Mouse (Mus musculus) forebrain, embryonic 15.5 days (tissue): ENCODE measurements around the gene Atp5b. TPM values are rescaled to one million over a fixed set of nuclear protein-coding genes. Genes with fewer than 3 reads are reported as not detected.

Experiments used
- ATAC-seq: fragments of 200-750 bp; cut with Nextera tagmentation; replicated peaks from 2 replicates; pipeline ENCODE4 v1.8.0; 2017; ENCODE audit warnings: mild to moderate bottlenecking, moderate TSS enrichment, moderate library complexity
- H3K27ac ChIP-seq: fragments of 300-500 bp; sonication (generic); replicated peaks from 2 replicates; pipeline ENCODE4 v1.5.1; 2015; ENCODE audit warnings: mild to moderate bottlenecking, inconsistent platforms
- H3K27me3 ChIP-seq: fragments of 300-500 bp; sonication (generic); 2 replicates; pipeline ENCODE4 v1.6.1; 2015; ENCODE audit warnings: inconsistent platforms
- H3K36me3 ChIP-seq: fragments of 300-500 bp; sonication (generic); 2 replicates; pipeline ENCODE4 v1.6.1; 2015; ENCODE audit warnings: mild to moderate bottlenecking, inconsistent platforms
- H3K4me1 ChIP-seq: fragments of 300-500 bp; sonication (generic); 2 replicates; pipeline ENCODE4 v1.6.1; 2015; ENCODE audit warnings: inconsistent platforms
- H3K4me2 ChIP-seq: fragments of 300-500 bp; sonication (generic); replicated peaks from 2 replicates; pipeline ENCODE4 v1.6.1; 2015; ENCODE audit warnings: mild to moderate bottlenecking, inconsistent platforms
- H3K4me3 ChIP-seq: fragments of 300-500 bp; sonication (generic); 2 replicates; pipeline ENCODE4 v1.5.1; 2015; ENCODE audit warnings: mild to moderate bottlenecking, inconsistent platforms
- H3K9ac ChIP-seq: fragments of 300-500 bp; sonication (generic); replicated peaks from 2 replicates; pipeline ENCODE4 v1.6.1; 2015; ENCODE audit warnings: mild to moderate bottlenecking, inconsistent platforms
- H3K9me3 ChIP-seq: fragments of 300-500 bp; sonication (generic); 2 replicates; pipeline ENCODE4 v1.6.1; 2016; ENCODE audit warnings: inconsistent platforms
- WGBS: fragments of 180-500 bp; shearing (Covaris S2); methylation state at CpG from one replicate; pipeline ENCODE4 v1.1.7; 2015; ENCODE audit warnings: mixed read lengths; 5-methylcytosine and 5-hydroxymethylcytosine counted together
- polyA plus RNA-seq: library from polyadenylated mRNA; unstranded; fragments of >200 nt; fragmentation: Nextera tagmentation; extraction: Ambion mirVana; gene quantifications from 2 replicates; pipeline ENCODE4 v1.2.1, GENCODE M21; 2015

The Atp5b gene
- polyA plus RNA-seq, 1 experiment from 2014 or later = 2,088 TPM

DNA sequence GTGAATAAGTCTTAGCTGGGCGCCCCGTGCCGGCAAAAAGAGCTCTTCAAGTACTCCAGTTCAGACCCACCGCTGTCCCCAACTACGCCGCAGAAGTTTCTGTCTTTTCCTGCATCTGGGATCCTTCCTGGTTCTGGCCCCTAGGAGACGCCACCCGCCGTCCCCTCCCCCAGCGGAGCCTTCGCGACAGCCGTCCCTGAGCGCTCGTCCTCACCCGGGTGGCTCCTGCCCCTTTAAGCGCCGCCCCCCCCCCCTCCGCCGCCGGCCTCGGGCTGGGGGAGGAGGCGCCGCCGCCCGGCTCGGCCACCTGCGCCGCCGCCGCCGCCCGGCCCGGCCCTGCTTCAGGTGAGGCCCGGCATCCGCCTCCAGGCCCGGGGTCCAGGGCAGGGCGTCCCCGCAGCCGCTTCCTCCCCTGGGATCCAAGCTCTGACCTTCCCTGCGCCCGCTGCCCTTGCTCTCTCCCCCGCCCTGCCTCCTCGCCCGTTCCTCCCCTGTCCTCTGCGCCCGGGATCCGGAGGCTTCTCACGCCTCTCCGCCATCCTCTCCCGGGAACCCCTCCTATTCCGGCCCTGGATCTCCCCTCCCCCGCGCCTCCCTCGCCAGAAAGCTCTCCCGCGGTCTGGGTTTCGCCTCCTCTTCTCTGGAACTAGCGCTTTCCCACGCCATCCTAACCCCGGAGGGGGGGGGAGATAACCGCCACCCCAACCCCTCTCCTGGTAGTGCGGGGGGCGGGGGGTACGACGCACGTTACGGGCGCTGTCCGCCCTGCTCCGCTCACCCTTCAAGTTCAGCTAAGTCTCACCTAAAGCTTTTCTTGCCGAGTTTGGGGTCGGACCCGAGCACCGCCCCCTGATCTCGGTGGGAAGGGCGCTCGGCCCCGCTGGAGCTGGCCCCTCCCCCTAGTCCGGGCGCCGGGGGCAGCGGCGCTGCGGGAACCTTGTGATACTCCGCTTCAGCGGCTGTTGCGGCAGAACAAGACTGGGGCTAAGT is 9.7 kb downstream of the Atp5b start:
- Histone ChIP-seq H3K36me3 (peaks cover 30% of the 10 kb centered on the region), H3K4me1 (peaks cover 50% of the 10 kb centered on the region), H3K9me3 (no peaks in the 10 kb centered on the region), H3K4me3 (peak overlapping the region; percentile 89), H3K9ac (peak overlapping the region; percentile 85), H3K27ac (peak overlapping the region; percentile 82), H3K4me2 (peak overlapping the region; percentile 94), H3K27me3 (no peaks in the 10 kb centered on the region)
- ATAC-seq = peak; percentile 47
- WGBS = under 1% methylated on average over 77 of the region's 88 CpGs

DNA sequence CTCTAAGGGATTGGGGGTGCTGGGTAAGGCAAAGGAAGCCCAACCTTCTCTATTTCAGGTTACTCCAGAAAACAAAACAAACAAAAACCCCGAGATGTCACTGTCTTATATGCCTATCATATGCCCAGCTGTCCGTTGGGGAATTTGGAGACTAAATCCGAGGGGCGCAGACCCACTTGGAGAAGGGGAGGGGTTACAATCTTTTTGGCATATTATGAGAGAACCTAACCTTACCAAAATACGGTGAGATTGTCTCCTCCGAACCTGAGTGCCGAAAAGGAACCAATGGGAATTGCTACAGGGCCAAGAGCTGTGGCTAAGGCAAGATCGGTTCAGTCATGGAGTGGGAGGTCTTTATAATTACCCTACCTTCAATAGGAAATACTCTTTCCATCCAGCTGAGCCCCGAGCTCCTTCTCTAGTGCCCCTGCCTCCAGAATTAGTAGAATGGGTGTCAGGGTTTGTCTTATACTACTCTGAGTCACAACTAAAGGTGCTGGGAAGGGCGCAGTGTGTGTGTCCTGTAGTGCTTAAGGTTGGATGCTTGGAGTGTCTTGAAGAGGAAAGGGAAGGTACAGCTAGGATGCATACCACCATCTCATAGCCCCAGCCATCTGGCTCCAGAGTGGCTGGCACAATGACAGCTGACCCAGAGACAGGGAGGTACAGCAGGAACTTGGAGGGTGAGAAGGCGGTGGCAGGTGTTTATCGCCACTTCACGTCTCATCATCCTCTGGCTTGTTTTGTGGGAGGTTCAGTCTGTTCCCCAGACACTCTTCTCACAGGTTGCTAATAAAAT is 10.6 kb downstream of the Atp5b start:
- Histone ChIP-seq H3K4me2 (peak overlapping the region; percentile 94), H3K9ac (peak overlapping the region; percentile 85), H3K36me3 (peaks cover 21% of the 10 kb centered on the region), H3K27ac (peak overlapping the region; percentile 82), H3K27me3 (no peaks in the 10 kb centered on the region), H3K9me3 (no peaks in the 10 kb centered on the region), H3K4me1 (peaks cover 59% of the 10 kb centered on the region), H3K4me3 (peak overlapping the region; percentile 89)
- ATAC-seq = no peak
- WGBS = 25% methylated on average over 13 of the region's 13 CpGs

GRCm38 (mm10) chr10:128094340-128094968 is 11.4 kb downstream of the Atp5b start:
- H3K4me2 ChIP-seq = peak overlapping the region; percentile 94
- no peaks in the 10 kb centered on the region for H3K9me3 ChIP-seq
- peak overlapping the region; percentile 89 for H3K4me3 ChIP-seq
- peaks cover 61% of the 10 kb centered on the region for H3K4me1 ChIP-seq
- H3K9ac ChIP-seq = peak overlapping the region; percentile 30; the same call in 1 of the 2 replicates
- ATAC-seq = no peak
- H3K27me3 ChIP-seq = no peaks in the 10 kb centered on the region
- WGBS = 11% methylated on average over 19 of the region's 19 CpGs
- peaks cover 13% of the 10 kb centered on the region for H3K36me3 ChIP-seq
- peak overlapping the region; percentile 82 for H3K27ac ChIP-seq

DNA sequence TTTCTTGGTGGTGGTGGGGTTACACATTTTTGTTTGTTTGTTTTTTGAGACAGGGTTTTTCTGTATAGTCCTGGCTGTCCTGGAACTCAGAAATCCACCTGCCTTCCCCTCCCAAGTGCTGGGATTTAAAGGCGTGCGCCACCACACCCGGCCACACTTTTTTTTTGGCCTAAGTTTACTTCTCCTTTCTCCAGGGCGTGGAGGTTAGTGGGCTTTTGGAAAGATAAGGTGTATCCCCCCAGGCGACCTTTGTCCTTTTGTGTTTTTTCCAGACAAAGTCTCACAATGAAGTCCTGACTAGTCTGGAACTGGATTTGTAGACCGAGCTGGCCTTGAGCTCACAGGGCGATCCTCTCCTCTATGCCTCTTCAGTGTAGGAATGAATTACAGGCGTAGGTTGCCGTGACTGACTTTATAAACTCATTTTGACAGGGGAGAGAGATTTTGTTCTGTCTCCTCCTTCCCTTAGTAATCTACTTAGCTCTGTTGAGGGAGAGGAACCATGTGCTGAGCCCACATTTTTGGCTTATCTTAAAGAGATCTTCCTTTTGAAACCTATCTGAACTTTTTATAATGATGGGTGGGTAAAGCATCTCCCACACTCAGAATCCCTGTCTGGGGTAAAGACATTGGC is 12.0 kb downstream of the Atp5b start:
- ATAC-seq = no peak
- H3K27me3 ChIP-seq = no peaks in the 10 kb centered on the region
- no peak overlapping the region; the same call in 1 of the 2 replicates for H3K27ac ChIP-seq
- H3K4me1 ChIP-seq = peaks cover 61% of the 10 kb centered on the region
- H3K36me3 ChIP-seq = peaks cover 6% of the 10 kb centered on the region
- H3K4me3 ChIP-seq = peak overlapping the region; percentile 89; the same call in 1 of the 2 replicates
- 20% methylated on average over 9 of the region's 9 CpGs for WGBS
- H3K9me3 ChIP-seq = no peaks in the 10 kb centered on the region
- peak overlapping the region; percentile 94; the same call in 1 of the 2 replicates for H3K4me2 ChIP-seq
- no peak overlapping the region for H3K9ac ChIP-seq

- no peaks in the 10 kb centered on the region for H3K9me3 ChIP-seq
- no peaks in the 10 kb centered on the region for H3K36me3 ChIP-seq
- H3K4me3 ChIP-seq = peak overlapping the region; percentile 96
- no peak overlapping the region for H3K9ac ChIP-seq
- no peak for ATAC-seq
- no peaks in the 10 kb centered on the region for H3K27me3 ChIP-seq
- 0 out of 2 replicates have a peak overlapping the region, but pooled peaks have one; percentile 10 for H3K4me2 ChIP-seq
- 19% methylated on average over 4 of the region's 4 CpGs for WGBS
- H3K27ac ChIP-seq = no peak overlapping the region
- peaks cover 51% of the 10 kb centered on the region for H3K4me1 ChIP-seq
These were observed 13.2 kb downstream of the Atp5b start for GRCm38 (mm10) chr10:128096313-128096692.

DNA sequence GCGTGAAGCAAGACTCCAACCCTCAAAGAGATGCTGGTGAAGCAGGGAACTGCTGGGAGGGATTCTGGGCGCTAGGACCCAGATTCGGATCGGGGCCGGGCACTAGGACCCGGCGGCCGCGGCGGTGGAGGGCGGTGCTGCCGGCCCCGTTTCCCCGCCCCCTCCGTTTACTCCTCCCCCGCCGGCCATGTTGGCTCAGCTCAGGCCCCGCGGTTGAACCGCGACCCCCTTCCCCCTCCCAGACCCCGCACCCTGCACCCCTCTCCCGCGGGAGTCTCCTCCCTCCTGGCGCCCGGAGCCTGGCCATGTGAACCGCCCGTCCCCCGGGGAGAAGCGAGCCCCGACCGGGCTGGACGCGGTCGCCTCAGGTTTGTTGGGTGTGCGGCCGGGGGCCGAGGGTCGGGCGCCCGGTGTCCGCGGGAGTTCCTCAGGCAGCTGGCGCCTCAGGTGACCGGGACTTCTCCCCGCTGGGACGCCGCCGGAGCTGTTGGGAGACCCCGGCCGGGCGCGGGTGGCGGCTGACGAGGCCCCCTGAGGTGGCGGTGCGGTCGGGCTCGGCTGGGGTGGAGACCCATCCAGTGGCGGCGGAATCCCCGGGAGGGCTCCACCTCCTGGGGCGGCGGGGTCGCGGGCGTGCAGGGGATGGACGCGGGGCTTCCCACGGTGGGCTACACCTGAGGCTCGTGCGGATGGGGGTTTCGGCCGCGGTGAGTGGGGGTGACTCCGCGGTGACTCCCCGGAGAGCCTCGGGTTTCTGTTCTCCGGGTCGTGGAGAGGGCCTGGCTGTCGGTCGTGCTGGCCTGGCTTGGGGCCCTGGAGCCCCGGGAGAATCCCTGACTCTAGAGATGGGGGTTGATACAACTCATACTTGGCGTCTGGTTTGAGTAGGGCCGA is 13.9 kb downstream of the Atp5b start:
- H3K9me3 ChIP-seq = no peaks in the 10 kb centered on the region
- H3K27me3 ChIP-seq = no peaks in the 10 kb centered on the region
- H3K4me2 ChIP-seq = peak overlapping the region; percentile 68
- H3K27ac ChIP-seq = peak overlapping the region; percentile 88
- peaks cover 45% of the 10 kb centered on the region for H3K4me1 ChIP-seq
- under 1% methylated on average over 84 of the region's 86 CpGs for WGBS
- H3K4me3 ChIP-seq = peak overlapping the region; percentile 96
- peak overlapping the region; percentile 70 for H3K9ac ChIP-seq
- ATAC-seq = peak; percentile 84
- no peaks in the 10 kb centered on the region for H3K36me3 ChIP-seq

DNA sequence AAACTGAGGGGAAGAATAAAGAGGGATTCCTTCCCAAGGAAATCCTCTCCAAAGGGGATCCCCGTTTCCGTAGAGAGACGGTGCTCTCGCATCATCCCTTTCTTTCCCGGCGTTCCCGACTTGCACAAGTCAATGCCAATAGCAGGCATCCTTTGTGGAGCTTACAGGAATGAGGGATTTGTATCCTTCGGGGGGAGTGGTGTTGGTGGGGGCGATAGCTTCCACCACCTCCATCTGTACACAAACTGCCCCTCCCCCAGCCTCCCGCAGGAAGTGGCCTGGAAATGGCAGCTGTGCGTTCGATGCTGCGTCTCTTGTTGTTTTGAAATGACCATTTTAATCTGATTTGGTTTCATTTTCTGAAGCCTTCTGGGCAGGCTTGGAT is 14.5 kb downstream of the Atp5b start:
- peaks cover 40% of the 10 kb centered on the region for H3K4me1 ChIP-seq
- H3K4me3 ChIP-seq = peak overlapping the region; percentile 96
- WGBS = under 1% methylated on average over 13 of the region's 13 CpGs
- H3K27ac ChIP-seq = peak overlapping the region; percentile 88
- H3K9me3 ChIP-seq = no peaks in the 10 kb centered on the region
- peak overlapping the region; percentile 70 for H3K9ac ChIP-seq
- peak overlapping the region; percentile 68 for H3K4me2 ChIP-seq
- ATAC-seq = 0 out of 2 replicates have a peak, but pooled peaks have one; percentile 9
- H3K27me3 ChIP-seq = no peaks in the 10 kb centered on the region
- no peaks in the 10 kb centered on the region for H3K36me3 ChIP-seq

- H3K9me3 ChIP-seq = no peaks in the 10 kb centered on the region
- H3K27ac ChIP-seq = no peak overlapping the region
These were observed 27.2 kb downstream of the Atp5b start for GRCm38 (mm10) chr10:128110103-128110761.

DNA sequence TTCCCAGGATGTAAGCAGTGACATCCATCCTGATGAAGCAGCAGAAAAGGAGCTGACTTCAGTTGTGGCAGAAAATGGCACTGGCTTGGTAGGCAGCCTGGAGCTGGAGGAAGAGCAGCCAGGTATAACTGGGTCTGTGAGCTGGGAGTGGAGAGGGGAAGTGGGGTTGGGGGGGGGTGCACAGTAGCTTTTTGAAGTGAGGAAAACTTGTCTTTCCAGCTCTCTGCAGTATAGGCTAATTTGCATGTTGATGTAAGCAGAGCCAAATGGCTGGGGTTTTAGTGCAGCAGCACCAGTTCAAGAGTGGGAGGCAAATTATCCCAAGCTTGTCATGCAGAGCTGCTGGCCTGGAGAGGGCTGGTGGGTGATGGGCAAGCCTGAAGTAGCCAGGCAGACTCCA is 28.2 kb downstream of the Atp5b start:
- Histone ChIP-seq H3K4me1 (no peaks in the 10 kb centered on the region), H3K9ac (no peak overlapping the region), H3K4me2 (no peak overlapping the region), H3K36me3 (peaks cover 63% of the 10 kb centered on the region), H3K27me3 (no peaks in the 10 kb centered on the region), H3K27ac (no peak overlapping the region), H3K9me3 (no peaks in the 10 kb centered on the region), H3K4me3 (no peak overlapping the region)
- no peak for ATAC-seq

More at GRCm38 (mm10) chr10:128110103-128110761, 27.2 kb downstream of the Atp5b start:
- Histone ChIP-seq H3K36me3 (peaks cover 53% of the 10 kb centered on the region), H3K4me1 (no peaks in the 10 kb centered on the region), H3K4me2 (no peak overlapping the region), H3K9ac (no peak overlapping the region), H3K27me3 (no peaks in the 10 kb centered on the region), H3K4me3 (no peak overlapping the region)
- no peak for ATAC-seq
- WGBS = 93% methylated on average over 4 of the region's 4 CpGs

DNA sequence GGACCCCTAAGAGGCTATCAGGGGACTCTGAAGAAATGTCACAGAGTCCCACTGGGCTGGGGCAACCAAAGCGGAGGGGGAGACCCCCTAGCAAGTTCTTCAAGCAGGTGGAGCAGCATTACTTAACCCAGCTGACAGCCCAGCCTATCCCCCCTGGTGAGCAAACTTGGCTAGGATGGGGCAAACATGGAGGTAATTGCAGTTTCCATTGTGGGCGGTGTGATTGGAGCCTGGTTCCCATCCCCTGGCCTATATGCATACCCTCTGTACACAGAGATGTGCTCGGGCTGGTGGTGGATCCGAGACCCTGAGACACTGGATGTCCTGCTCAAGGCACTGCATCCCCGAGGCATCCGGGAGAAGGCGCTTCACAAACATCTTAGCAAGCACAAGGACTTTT is 40.8 kb downstream of the Atp5b start:
- Histone ChIP-seq H3K9me3 (no peaks in the 10 kb centered on the region), H3K4me3 (no peak overlapping the region), H3K27ac (no peak overlapping the region), H3K4me2 (no peak overlapping the region), H3K27me3 (no peaks in the 10 kb centered on the region), H3K4me1 (no peaks in the 10 kb centered on the region), H3K9ac (no peak overlapping the region), H3K36me3 (peaks cover 89% of the 10 kb centered on the region)
- 95% methylated on average over 7 of the region's 7 CpGs for WGBS
- no peak for ATAC-seq
